Mouse (Mus musculus) kidney, adult 2 months (tissue): ENCODE data around the gene Dab1.

Source experiments
- CTCF ChIP-seq: fragments of 200-500 bp; conservative IDR thresholded peaks from 2 replicates; pipeline ENCODE4 v1.5.1; 2011; ENCODE audit warnings: low read depth, mild to moderate bottlenecking, control low read depth, low read length, moderate library complexity, mixed read lengths; ENCODE audit not compliant: insufficient read depth, insufficient read length
- POLR2A ChIP-seq: fragments of 200-500 bp; IDR thresholded peaks from one replicate; pipeline ENCODE4 v1.6.1; 2011; ENCODE audit warnings: low read depth, low read length, control low read depth

DNA sequence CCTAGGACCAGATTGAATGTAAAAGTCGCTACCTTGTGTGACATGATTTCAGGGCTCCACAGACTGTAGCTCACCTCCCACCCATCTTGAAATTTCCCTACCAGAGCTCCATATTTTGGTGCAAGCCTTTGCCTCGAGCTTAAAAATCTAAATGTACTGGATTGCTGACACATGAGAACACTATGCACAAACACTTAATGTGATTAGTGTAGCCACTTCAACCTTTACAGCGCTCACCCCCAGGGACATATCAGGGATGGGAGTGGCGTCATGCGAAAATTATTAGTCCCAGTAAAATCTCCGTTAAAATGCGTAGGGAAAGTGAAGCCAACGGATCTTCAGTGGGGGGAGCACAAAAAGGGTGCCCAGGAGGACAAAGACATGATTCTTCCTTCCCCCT, 953.3 kb downstream of the Dab1 start:
- TF ChIP-seq CTCF (no peak), POLR2A (no peak)
